Mouse (Mus musculus) mature B cell (primary cell): ENCODE results near the gene Nkd2.

Experiments
- in situ Hi-C: fragments of 300-500 bp; cut with MboI; formaldehyde crosslinking; loops from 2 replicates; pipeline ENCODE4 v1.14.3; 2019

Gene Nkd2

GRCm38 (mm10) chr13:73847465-73847836, at the start of gene Nkd2:
Nkd2 (minus strand) TSS chr13:73847631.
- in situ Hi-C loops, result no loop called here

- in situ Hi-C loops, result no loop called here
These were observed 45.2 kb upstream of the Nkd2 start for GRCm38 (mm10) chr13:73892493-73893178.

GRCm38 (mm10) chr13:73887415-73887874, 40.0 kb upstream of the Nkd2 start:
- in situ Hi-C loops, result no loop called here

- in situ Hi-C loops, result no loop called here
These were observed 39.2 kb upstream of the Nkd2 start for GRCm38 (mm10) chr13:73886601-73887000.

- in situ Hi-C loops, result no loop called here
These were observed 38.6 kb upstream of the Nkd2 start for GRCm38 (mm10) chr13:73886066-73886465.

GRCm38 (mm10) chr13:73885656-73886055, 38.2 kb upstream of the Nkd2 start:
- in situ Hi-C loops, result no loop called here

GRCm38 (mm10) chr13:73881347-73881746, 33.9 kb upstream of the Nkd2 start:
- in situ Hi-C loops, result no loop called here

- in situ Hi-C loops, result no loop called here
These were observed 32.4 kb upstream of the Nkd2 start for GRCm38 (mm10) chr13:73879824-73880223.

GRCm38 (mm10) chr13:73872159-73872558, 24.7 kb upstream of the Nkd2 start:
- in situ Hi-C loops, result no loop called here

- in situ Hi-C loops, result no loop called here
These were observed 604 bp downstream of the Nkd2 start for GRCm38 (mm10) chr13:73846589-73847464.

- in situ Hi-C loops, result no loop called here
These were observed 4.7 kb downstream of the Nkd2 start for GRCm38 (mm10) chr13:73842696-73843095.

- in situ Hi-C loops, result no loop called here
These were observed 7.7 kb downstream of the Nkd2 start for GRCm38 (mm10) chr13:73839740-73840139.

GRCm38 (mm10) chr13:73839137-73839548, 8.3 kb downstream of the Nkd2 start:
- in situ Hi-C loops, result no loop called here

- in situ Hi-C loops, result no loop called here
These were observed 9.7 kb downstream of the Nkd2 start for GRCm38 (mm10) chr13:73837708-73838107.

- in situ Hi-C loops, result no loop called here
These were observed 10.9 kb downstream of the Nkd2 start for GRCm38 (mm10) chr13:73836491-73836890.

- in situ Hi-C loops, result no loop called here
These were observed 11.6 kb downstream of the Nkd2 start for GRCm38 (mm10) chr13:73835791-73836190.

GRCm38 (mm10) chr13:73833809-73834208, 13.6 kb downstream of the Nkd2 start:
- in situ Hi-C loops, result no loop called here

GRCm38 (mm10) chr13:73831486-73831885, 15.9 kb downstream of the Nkd2 start:
- in situ Hi-C loops, result no loop called here

GRCm38 (mm10) chr13:73827243-73827642, 20.2 kb downstream of the Nkd2 start:
- in situ Hi-C loops, result no loop called here

GRCm38 (mm10) chr13:73823711-73824110, 23.7 kb downstream of the Nkd2 start:
- in situ Hi-C loops, result no loop called here

GRCm38 (mm10) chr13:73822187-73822800, 25.1 kb downstream of the Nkd2 start:
- in situ Hi-C loops, result no loop called here

- in situ Hi-C loops, result no loop called here
These were observed 26.2 kb downstream of the Nkd2 start for GRCm38 (mm10) chr13:73821251-73821650.
